Mouse (Mus musculus): Measurements from ENCODE around the gene Gm21304.
"Not testable (repeated sequence)": the region's sequence is repeated elsewhere in the genome, so short reads cannot be mapped to it uniquely, and the experiment has no call there.

Gm21304 gene

DNA sequence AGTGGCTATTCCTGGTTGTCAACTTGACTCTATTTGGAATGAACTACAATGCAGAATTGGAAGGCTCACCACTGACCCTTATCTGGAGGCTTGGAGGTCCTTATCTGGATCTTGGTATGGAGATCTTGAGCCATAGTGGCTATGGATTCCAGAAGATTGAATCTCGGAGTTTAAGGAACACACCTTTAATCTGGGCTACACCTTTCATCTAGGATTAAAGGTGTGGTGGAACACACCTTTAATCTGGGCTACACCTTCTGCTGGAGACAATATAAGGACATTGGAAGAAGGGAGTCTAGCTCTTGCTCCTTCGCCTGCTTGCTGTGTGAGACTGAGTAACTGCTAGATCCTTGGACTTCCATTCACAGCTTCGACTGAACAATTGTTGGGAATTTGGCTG lies at the start of gene Gm21304:
Gm21304 (plus strand) TSS at position 301 of the 400 bp plus-strand sequence.
- not testable (repeated sequence) for DNase-seq (ENCODE audit: low read depth)

DNA sequence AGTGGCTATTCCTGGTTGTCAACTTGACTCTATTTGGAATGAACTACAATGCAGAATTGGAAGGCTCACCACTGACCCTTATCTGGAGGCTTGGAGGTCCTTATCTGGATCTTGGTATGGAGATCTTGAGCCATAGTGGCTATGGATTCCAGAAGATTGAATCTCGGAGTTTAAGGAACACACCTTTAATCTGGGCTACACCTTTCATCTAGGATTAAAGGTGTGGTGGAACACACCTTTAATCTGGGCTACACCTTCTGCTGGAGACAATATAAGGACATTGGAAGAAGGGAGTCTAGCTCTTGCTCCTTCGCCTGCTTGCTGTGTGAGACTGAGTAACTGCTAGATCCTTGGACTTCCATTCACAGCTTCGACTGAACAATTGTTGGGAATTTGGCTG lies 25.6 kb upstream of the Gm21304 start, which contains the start of gene Gm21293:
Gm21293 (plus strand) TSS at position 301 of the 400 bp plus-strand sequence.
- DNase-seq (ENCODE audit: low read depth), result not testable (repeated sequence)

DNA sequence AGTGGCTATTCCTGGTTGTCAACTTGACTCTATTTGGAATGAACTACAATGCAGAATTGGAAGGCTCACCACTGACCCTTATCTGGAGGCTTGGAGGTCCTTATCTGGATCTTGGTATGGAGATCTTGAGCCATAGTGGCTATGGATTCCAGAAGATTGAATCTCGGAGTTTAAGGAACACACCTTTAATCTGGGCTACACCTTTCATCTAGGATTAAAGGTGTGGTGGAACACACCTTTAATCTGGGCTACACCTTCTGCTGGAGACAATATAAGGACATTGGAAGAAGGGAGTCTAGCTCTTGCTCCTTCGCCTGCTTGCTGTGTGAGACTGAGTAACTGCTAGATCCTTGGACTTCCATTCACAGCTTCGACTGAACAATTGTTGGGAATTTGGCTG lies 17.1 kb upstream of the Gm21304 start, which contains the start of gene Gm6763:
Gm6763 (plus strand) TSS at position 301 of the 400 bp plus-strand sequence.
- not testable (repeated sequence) for DNase-seq (ENCODE audit: low read depth)

DNA sequence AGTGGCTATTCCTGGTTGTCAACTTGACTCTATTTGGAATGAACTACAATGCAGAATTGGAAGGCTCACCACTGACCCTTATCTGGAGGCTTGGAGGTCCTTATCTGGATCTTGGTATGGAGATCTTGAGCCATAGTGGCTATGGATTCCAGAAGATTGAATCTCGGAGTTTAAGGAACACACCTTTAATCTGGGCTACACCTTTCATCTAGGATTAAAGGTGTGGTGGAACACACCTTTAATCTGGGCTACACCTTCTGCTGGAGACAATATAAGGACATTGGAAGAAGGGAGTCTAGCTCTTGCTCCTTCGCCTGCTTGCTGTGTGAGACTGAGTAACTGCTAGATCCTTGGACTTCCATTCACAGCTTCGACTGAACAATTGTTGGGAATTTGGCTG lies 8.6 kb upstream of the Gm21304 start, which contains the start of gene Gm8764:
Gm8764 (plus strand) TSS at position 301 of the 400 bp plus-strand sequence.
- DNase-seq (ENCODE audit: low read depth), result not testable (repeated sequence)

DNA sequence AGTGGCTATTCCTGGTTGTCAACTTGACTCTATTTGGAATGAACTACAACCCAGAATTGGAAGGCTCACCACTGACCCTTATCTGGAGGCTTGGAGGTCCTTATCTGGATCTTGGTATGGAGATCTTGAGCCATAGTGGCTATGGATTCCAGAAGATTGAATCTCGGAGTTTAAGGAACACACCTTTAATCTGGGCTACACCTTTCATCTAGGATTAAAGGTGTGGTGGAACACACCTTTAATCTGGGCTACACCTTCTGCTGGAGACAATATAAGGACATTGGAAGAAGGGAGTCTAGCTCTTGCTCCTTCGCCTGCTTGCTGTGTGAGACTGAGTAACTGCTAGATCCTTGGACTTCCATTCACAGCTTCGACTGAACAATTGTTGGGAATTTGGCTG lies 8.4 kb downstream of the Gm21304 start, which contains the start of gene Gm21312:
Gm21312 (plus strand) TSS at position 301 of the 400 bp plus-strand sequence.
- DNase-seq (ENCODE audit: low read depth), result not testable (repeated sequence)

DNA sequence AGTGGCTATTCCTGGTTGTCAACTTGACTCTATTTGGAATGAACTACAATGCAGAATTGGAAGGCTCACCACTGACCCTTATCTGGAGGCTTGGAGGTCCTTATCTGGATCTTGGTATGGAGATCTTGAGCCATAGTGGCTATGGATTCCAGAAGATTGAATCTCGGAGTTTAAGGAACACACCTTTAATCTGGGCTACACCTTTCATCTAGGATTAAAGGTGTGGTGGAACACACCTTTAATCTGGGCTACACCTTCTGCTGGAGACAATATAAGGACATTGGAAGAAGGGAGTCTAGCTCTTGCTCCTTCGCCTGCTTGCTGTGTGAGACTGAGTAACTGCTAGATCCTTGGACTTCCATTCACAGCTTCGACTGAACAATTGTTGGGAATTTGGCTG lies 16.9 kb downstream of the Gm21304 start, which contains the start of gene Gm20765:
Gm20765 (plus strand) TSS at position 301 of the 400 bp plus-strand sequence.
- not testable (repeated sequence) for DNase-seq (ENCODE audit: low read depth)

DNA sequence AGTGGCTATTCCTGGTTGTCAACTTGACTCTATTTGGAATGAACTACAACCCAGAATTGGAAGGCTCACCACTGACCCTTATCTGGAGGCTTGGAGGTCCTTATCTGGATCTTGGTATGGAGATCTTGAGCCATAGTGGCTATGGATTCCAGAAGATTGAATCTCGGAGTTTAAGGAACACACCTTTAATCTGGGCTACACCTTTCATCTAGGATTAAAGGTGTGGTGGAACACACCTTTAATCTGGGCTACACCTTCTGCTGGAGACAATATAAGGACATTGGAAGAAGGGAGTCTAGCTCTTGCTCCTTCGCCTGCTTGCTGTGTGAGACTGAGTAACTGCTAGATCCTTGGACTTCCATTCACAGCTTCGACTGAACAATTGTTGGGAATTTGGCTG lies 25.4 kb downstream of the Gm21304 start, which contains the start of gene Gm4340:
Gm4340 (plus strand) TSS at position 301 of the 400 bp plus-strand sequence.
- not testable (repeated sequence) for DNase-seq (ENCODE audit: low read depth)

DNA sequence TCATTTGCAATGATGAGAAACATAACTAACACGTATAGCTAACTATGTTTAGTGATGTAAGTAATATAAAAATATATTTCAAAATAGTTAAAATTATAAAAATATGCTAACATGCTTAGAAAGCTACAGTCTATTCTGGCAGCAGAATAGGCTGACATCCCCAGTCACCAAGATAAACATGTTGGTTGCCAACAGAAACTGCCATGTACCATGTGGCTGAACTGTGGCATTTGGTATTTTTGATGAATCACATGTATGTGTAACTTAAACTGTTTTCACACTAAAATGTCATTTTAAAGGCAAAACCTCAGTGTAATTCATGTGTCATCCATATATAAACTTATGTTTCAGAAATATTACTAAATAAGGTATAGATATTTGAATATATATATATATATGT lies 41.3 kb downstream of the Gm21304 start:
- DNase-seq (ENCODE audit: low read depth), result no peak

DNA sequence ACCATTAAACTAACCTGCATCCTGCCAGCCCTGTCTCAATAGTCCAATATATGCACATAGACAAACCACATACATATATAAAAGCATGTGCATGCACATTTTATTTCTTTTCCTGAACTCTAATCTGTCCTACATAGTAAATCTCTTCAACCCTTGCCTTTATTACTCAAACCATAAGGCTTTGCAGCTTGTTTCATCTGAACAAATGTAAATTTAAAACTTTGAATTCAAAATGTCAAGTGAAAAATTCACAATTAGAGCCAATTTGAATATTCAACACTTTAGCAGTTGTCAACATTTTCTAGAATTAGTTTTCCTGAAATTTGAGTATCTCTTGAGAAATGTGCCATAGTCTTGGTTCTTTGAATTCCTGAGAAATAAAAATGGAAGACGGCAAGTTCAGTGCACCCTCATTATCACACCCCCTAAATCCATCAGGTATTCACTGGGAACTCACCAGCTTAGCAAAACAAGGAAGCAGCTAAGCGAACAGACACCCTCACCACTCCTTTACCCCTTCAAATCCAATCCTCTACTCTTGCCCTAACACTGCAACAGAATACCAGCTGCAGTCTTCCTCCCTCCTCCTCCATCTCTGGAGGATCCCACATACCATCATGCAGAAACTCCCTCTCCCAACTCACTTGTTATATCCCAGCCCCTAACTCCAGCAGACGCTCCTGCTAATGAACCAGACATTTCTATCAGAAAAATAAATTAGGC lies 42.1 kb downstream of the Gm21304 start:
- DNase-seq (ENCODE audit: low read depth), result no peak

DNA sequence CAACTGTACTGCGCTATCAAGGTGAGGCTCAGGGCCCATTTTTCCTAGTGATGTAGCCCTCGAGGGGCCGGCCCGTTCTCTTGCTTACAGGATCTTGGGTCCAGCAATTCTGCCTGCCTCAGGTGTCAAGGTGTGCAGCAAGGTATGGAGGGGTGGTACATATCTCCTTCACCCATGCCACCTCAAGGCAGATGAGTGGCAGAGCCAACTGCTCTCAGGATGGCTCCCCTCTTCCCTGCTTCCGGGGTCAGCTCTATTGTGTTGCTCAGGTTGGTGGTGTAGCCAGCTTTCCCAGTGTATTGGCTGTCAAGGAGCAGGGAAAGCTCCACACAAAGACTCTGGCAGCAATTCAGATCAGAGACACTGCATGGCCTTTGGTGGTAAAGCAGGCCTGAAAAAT lies 46.2 kb downstream of the Gm21304 start:
- DNase-seq (ENCODE audit: low read depth), result no peak

Measured in c-Kit-positive CD71-negative TER-119-negative erythroid progenitor cells, embryonic 14.5 days (primary cell).